Mouse (Mus musculus) heart, postnatal 0 days (tissue): ENCODE measurements around the gene Entpd3.

Source experiments
- CTCF ChIP-seq: IDR thresholded peaks from 2 replicates; pipeline ENCODE4 v1.5.1; 2016; ENCODE audit warnings: antibody characterized with exemption, control low read depth, low read depth
- EP300 ChIP-seq: IDR thresholded peaks from 2 replicates; pipeline ENCODE4 v1.6.1; 2016; ENCODE audit warnings: antibody characterized with exemption, low read depth

- TF ChIP-seq EP300 (no peak), CTCF (no peak)
Observed at GRCm38 (mm10) chr9:120579808-120580207, 40.2 kb downstream of the Entpd3 start.
